Mouse (Mus musculus) C2C12 (cell line): ENCODE measurements at regions not wholly inside any gene's neighbourhood (a gene's known extent, or its start where the extent isn't known, plus 50 kb on each side); places are given as distances from the start of the nearest gene placed in this dataset.

Source experiments
- H3K27me3 ChIP-seq: one replicate; pipeline ENCODE4 v1.6.1; 2011; ENCODE audit not compliant: control insufficient read depth, insufficient read depth, insufficient read length
- H3K36me3 ChIP-seq: one replicate; pipeline ENCODE4 v1.6.1; 2011; ENCODE audit not compliant: control insufficient read depth, insufficient read depth
- H3K4me3 ChIP-seq: one replicate; pipeline ENCODE4 v1.5.1; 2011; ENCODE audit warnings: mild to moderate bottlenecking, control low read depth; ENCODE audit not compliant: poor library complexity, insufficient read depth, severe bottlenecking
- H3K79me2 ChIP-seq: one replicate; pipeline ENCODE4 v1.6.1; 2011; ENCODE audit not compliant: control insufficient read depth, insufficient read depth
- H3K79me3 ChIP-seq: one replicate; pipeline ENCODE4 v1.6.1; 2011; ENCODE audit warnings: low read depth, control low read depth
- H3ac ChIP-seq: one replicate; pipeline ENCODE3; 2011; ENCODE audit warnings: low read depth; ENCODE audit not compliant: control insufficient read depth, insufficient read length
- CEBPB ChIP-seq: IDR thresholded peaks from one replicate; pipeline ENCODE4 v1.6.1; 2011; ENCODE audit warnings: low read depth, mild to moderate bottlenecking, control low read depth, moderate library complexity
- CTCF ChIP-seq: IDR thresholded peaks from one replicate; pipeline ENCODE4 v1.5.1; 2011; ENCODE audit not compliant: control insufficient read depth, insufficient read depth, insufficient read length
- FOSL1 ChIP-seq: IDR thresholded peaks from one replicate; pipeline ENCODE4 v1.8.0; 2011; ENCODE audit warnings: mild to moderate bottlenecking, low read length; ENCODE audit not compliant: poor library complexity, insufficient read depth, severe bottlenecking
- MAX ChIP-seq: IDR thresholded peaks from one replicate; pipeline ENCODE4 v1.6.1; 2011; ENCODE audit warnings: mild to moderate bottlenecking, control low read depth
- MYOD1 ChIP-seq: IDR thresholded peaks from one replicate; pipeline ENCODE4 v1.6.1; 2011; ENCODE audit warnings: low read depth; ENCODE audit not compliant: control insufficient read depth, insufficient read length
- MYOG ChIP-seq: IDR thresholded peaks from one replicate; pipeline ENCODE4 v1.6.1; 2011; ENCODE audit not compliant: control insufficient read depth, insufficient read length; ENCODE audit errors: extremely low read depth
- USF1 ChIP-seq: IDR thresholded peaks from one replicate; pipeline ENCODE4 v1.6.1; 2011; ENCODE audit warnings: low read depth, mild to moderate bottlenecking, control low read depth, moderate library complexity

- Histone ChIP-seq H3K4me3 (no peak overlapping the region), H3K27me3 (no peaks in the 10 kb centered on the region), H3K36me3 (no peaks in the 10 kb centered on the region), H3K79me2 (no peaks in the 10 kb centered on the region), H3K79me3 (no peaks in the 10 kb centered on the region), H3ac (no peak overlapping the region)
- no peak for TF ChIP-seq MYOG
- no peak for TF ChIP-seq FOSL1
- no peak for TF ChIP-seq MAX
- TF ChIP-seq CTCF, result no peak
Observed at GRCm38 (mm10) chr4:131100796-131101156, 156.6 kb downstream of the Matn1 start.

- no peak overlapping the region for H3ac ChIP-seq
- H3K36me3 ChIP-seq, result no peaks in the 10 kb centered on the region
- TF ChIP-seq FOSL1 (no peak), MAX (no peak), CEBPB (no peak), CTCF (no peak), MYOD1 (no peak), USF1 (no peak), MYOG (no peak)
- H3K27me3 ChIP-seq, result no peaks in the 10 kb centered on the region
- no peaks in the 10 kb centered on the region for H3K79me3 ChIP-seq
- no peaks in the 10 kb centered on the region for H3K79me2 ChIP-seq
- H3K4me3 ChIP-seq, result no peak overlapping the region
Observed at GRCm38 (mm10) chr4:131102163-131102562, 158.0 kb downstream of the Matn1 start.

- H3K36me3 ChIP-seq, result no peaks in the 10 kb centered on the region
- no peaks in the 10 kb centered on the region for H3K79me3 ChIP-seq
- no peak overlapping the region for H3K4me3 ChIP-seq
- H3K79me2 ChIP-seq, result no peaks in the 10 kb centered on the region
- TF ChIP-seq USF1 (no peak), CEBPB (no peak), MYOD1 (no peak), CTCF (no peak), MAX (no peak), MYOG (no peak), FOSL1 (no peak)
- no peaks in the 10 kb centered on the region for H3K27me3 ChIP-seq
- H3ac ChIP-seq, result no peak overlapping the region
Observed at GRCm38 (mm10) chr4:131107127-131107857, 163.1 kb downstream of the Matn1 start.

- Histone ChIP-seq H3K27me3 (no peaks in the 10 kb centered on the region), H3K79me2 (no peaks in the 10 kb centered on the region), H3ac (no peak overlapping the region), H3K36me3 (no peaks in the 10 kb centered on the region), H3K79me3 (no peaks in the 10 kb centered on the region), H3K4me3 (no peak overlapping the region)
- no peak for TF ChIP-seq MYOD1
Observed at GRCm38 (mm10) chr4:131112536-131112935, 168.4 kb downstream of the Matn1 start.

- Histone ChIP-seq H3K79me2 (no peaks in the 10 kb centered on the region), H3K4me3 (no peak overlapping the region), H3ac (no peak overlapping the region), H3K27me3 (no peaks in the 10 kb centered on the region), H3K79me3 (no peaks in the 10 kb centered on the region), H3K36me3 (no peaks in the 10 kb centered on the region)
- TF ChIP-seq MYOG (no peak), USF1 (no peak), FOSL1 (no peak), CEBPB (no peak), CTCF (no peak), MAX (no peak), MYOD1 (no peak)
Observed at GRCm38 (mm10) chr4:131113727-131114303, 169.6 kb downstream of the Matn1 start.

- Histone ChIP-seq H3K4me3 (no peak overlapping the region), H3K79me2 (no peaks in the 10 kb centered on the region), H3K36me3 (no peaks in the 10 kb centered on the region), H3K79me3 (no peaks in the 10 kb centered on the region), H3K27me3 (no peaks in the 10 kb centered on the region), H3ac (no peak overlapping the region)
- TF ChIP-seq FOSL1 (no peak), MAX (peak; percentile 90)
Observed at GRCm38 (mm10) chr4:131115247-131115646, 171.1 kb downstream of the Matn1 start.

GRCm38 (mm10) chr4:131118586-131118985 is 174.4 kb downstream of the Matn1 start:
- Histone ChIP-seq H3K79me2 (no peaks in the 10 kb centered on the region), H3K79me3 (no peaks in the 10 kb centered on the region), H3K36me3 (no peaks in the 10 kb centered on the region), H3K27me3 (no peaks in the 10 kb centered on the region), H3K4me3 (no peak overlapping the region), H3ac (no peak overlapping the region)
- no peak for TF ChIP-seq MYOD1
- no peak for TF ChIP-seq USF1
- TF ChIP-seq MYOG, result no peak
- no peak for TF ChIP-seq MAX
